Mouse (Mus musculus) E14TG2a.4 (cell line): ENCODE data around the gene Phxr2.
"Not testable (repeated sequence)": the region's sequence is repeated elsewhere in the genome, so short reads cannot be mapped to it uniquely, and the experiment has no call there.

Source experiments
- H3K27me3 ChIP-seq: 2 replicates; pipeline ENCODE4 v1.6.1; 2014; ENCODE audit warnings: low read length, control low read depth; ENCODE audit not compliant: insufficient read depth
- H3K36me3 ChIP-seq: 2 replicates; pipeline ENCODE4 v1.6.1; 2014; ENCODE audit warnings: low read length, control low read depth; ENCODE audit not compliant: insufficient read depth
- H3K4me1 ChIP-seq: replicated peaks from 2 replicates; pipeline ENCODE4 v1.6.1; 2014; ENCODE audit warnings: low read depth, low read length, control low read depth
- H3K4me3 ChIP-seq: replicated peaks from 2 replicates; pipeline ENCODE4 v1.5.1; 2014; ENCODE audit warnings: mild to moderate bottlenecking, low read length
- H3K9me3 ChIP-seq: 2 replicates; pipeline ENCODE4 v1.6.1; 2014; ENCODE audit warnings: low read length, control low read depth
- CTCF ChIP-seq: conservative IDR thresholded peaks from 2 replicates; pipeline ENCODE4 v1.5.1; 2014; ENCODE audit warnings: low read length
- NANOG ChIP-seq: IDR thresholded peaks from 2 replicates; pipeline ENCODE4 v1.6.1; 2014; ENCODE audit warnings: borderline replicate concordance, low read length, mixed read lengths
- POU5F1 ChIP-seq: IDR thresholded peaks from 2 replicates; pipeline ENCODE4 v1.6.1; 2014; ENCODE audit warnings: low read length, borderline replicate concordance

Gene Phxr2

DNA sequence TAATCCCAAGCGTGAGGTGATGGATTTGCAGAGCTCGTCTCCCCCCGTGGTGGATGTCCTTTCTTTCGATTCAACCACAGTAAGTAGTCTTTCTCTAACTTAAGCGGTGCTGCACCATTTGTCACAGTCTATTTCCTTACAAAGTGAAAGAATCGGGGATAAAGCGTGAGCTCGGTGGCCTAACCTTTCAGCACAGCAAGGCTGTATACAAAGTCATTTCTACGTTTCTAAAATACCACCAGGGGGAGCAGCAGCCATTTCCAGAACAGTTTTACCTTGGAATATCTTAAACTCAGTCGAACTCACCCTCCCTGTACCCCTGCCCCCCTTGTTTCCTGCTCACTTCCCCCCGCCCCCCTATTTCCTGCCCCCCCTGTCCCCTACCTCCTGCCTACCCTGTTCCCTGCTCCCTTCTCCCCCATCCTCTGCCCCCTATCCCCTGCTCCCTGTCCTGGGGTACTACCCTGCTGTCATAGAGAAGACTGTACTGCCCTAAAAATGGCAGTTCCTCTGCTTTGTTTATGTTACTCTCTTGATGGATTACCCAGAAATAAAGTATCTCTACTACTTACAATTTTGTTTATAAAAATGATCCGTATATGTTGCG lies 38.8 kb upstream of the Phxr2 start:
- H3K4me1 ChIP-seq = peaks cover 8% of the 10 kb centered on the region
- H3K27me3 ChIP-seq = no peaks in the 10 kb centered on the region
- H3K36me3 ChIP-seq = no peaks in the 10 kb centered on the region; the same call in 1 of the 2 replicates
- TF ChIP-seq NANOG (no peak), POU5F1 (no peak), CTCF (no peak; the same call in 1 of the 2 replicates)
- H3K4me3 ChIP-seq = no peak overlapping the region
- no peaks in the 10 kb centered on the region for H3K9me3 ChIP-seq

DNA sequence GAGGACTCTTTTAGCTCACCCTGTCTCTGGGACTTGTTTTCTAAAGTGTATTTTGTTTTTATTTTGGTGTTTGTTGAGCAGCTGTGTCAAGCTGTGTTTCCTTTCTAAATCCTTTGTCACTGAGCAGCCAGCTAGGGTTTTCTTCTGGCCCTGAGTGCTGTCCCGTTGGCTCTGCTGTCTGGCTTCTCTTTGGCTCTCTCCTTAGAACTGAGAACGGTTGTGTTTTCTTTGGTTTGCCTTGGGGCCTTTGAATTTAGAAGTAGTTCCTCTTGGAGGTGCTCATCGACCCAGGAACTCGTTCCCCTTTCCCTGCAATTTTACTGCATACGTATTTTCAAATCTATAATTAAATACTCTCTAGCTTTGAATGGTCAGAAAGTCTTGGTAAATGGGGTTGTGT lies 36.9 kb upstream of the Phxr2 start:
- H3K9me3 ChIP-seq = no peaks in the 10 kb centered on the region
- H3K4me1 ChIP-seq = peaks cover 5% of the 10 kb centered on the region; the same call in 1 of the 2 replicates
- TF ChIP-seq CTCF (no peak), NANOG (no peak), POU5F1 (no peak)
- no peaks in the 10 kb centered on the region; the same call in 1 of the 2 replicates for H3K36me3 ChIP-seq
- no peaks in the 10 kb centered on the region for H3K27me3 ChIP-seq
- H3K4me3 ChIP-seq = no peak overlapping the region

DNA sequence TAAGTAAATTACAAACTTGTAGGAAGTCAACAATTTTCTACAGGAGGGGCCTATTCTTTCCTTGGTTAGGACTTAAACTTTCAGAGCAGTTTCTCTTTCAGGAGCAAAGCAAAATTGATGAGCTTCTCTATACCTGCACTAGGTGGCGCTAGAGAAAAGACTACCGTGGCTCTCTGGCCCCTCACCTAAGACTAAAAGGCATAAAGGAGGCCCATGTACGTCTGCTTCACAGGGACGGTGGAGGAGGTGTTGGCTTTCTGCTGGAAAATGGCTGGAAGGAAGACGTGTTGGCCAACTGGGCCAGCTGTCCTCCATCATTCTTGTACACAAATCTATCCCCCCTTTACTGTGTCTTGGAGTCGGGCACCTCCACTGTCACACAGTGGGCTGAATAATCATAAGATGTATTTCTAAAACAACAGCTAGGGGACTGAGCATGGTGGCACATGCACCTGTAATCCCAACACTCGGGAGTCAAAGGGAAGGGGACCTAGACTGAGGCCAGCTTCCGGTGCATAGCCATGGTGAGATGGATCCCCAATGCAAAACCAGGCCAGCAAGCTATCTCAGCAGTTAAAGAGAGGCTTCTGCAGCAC lies 36.0 kb upstream of the Phxr2 start:
- H3K27me3 ChIP-seq = no peaks in the 10 kb centered on the region
- H3K36me3 ChIP-seq = no peaks in the 10 kb centered on the region; the same call in 1 of the 2 replicates
- no peak overlapping the region for H3K4me3 ChIP-seq
- no peaks in the 10 kb centered on the region for H3K9me3 ChIP-seq
- peaks cover 5% of the 10 kb centered on the region; the same call in 1 of the 2 replicates for H3K4me1 ChIP-seq
- TF ChIP-seq POU5F1 = no peak
- peak; percentile 75 for TF ChIP-seq CTCF

DNA sequence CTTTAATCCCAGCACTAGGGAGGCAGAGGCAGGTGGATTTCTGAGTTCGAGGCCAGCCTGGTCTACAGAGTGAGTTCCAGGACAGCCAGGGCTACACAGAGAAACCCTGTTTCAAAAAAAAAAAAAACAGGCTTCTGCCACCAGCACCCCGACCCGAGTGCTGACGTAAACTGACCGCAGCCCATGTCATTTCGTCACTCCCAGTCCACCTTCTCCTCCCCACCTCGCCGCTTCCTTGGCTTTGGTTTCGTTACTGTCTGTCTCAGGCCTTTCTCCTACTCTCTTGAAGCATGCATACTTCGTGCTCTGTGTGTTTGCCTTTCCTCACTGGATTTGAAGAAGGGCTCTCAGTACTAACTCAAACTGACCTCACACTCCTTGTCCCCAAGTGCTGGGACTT lies 31.6 kb upstream of the Phxr2 start:
- H3K4me3 ChIP-seq, H3K36me3 ChIP-seq, H3K27me3 ChIP-seq, H3K4me1 ChIP-seq, H3K9me3 ChIP-seq: not testable (repeated sequence)

GRCm38 (mm10) chr10:99156808-99157207 lies 30.7 kb upstream of the Phxr2 start:
- Histone ChIP-seq H3K36me3 (no peaks in the 10 kb centered on the region; the same call in 1 of the 2 replicates), H3K4me1 (no peaks in the 10 kb centered on the region), H3K27me3 (no peaks in the 10 kb centered on the region), H3K9me3 (no peaks in the 10 kb centered on the region), H3K4me3 (no peak overlapping the region)
- TF ChIP-seq POU5F1 (no peak), CTCF (no peak), NANOG (no peak)

DNA sequence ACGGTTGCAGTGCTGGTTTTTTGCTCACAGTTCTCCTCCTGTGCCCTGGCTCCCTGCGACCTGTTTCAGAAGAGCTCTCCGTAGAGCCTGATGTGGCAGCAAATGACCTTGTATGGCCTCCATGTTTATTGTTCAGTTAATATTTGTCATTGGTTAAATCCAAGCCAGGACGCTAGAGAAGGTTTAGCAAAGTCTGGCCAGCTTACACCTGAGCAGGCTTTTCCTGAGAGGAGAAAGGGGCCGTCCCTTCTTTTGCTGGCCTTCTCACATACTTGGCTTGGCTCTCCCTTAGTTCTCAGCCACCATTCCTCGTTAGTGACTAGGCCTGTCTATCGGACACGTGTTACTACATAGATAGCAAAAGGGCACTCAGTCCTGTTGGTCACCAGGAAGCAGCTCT lies 28.5 kb upstream of the Phxr2 start:
- H3K4me1 ChIP-seq = no peaks in the 10 kb centered on the region
- no peaks in the 10 kb centered on the region for H3K27me3 ChIP-seq
- H3K36me3 ChIP-seq = no peaks in the 10 kb centered on the region
- no peaks in the 10 kb centered on the region for H3K9me3 ChIP-seq
- no peak overlapping the region for H3K4me3 ChIP-seq
- TF ChIP-seq CTCF = no peak
- TF ChIP-seq POU5F1 = no peak
- no peak for TF ChIP-seq NANOG

GRCm38 (mm10) chr10:99152063-99152462 lies 25.9 kb upstream of the Phxr2 start:
- TF ChIP-seq POU5F1 (no peak), CTCF (peak; percentile 27; the same call in 1 of the 2 replicates), NANOG (no peak)
- no peak overlapping the region for H3K4me3 ChIP-seq
- 0 out of 2 replicates have a peak, but pooled peaks cover 3% of the 10 kb centered on the region for H3K36me3 ChIP-seq
- no peaks in the 10 kb centered on the region for H3K4me1 ChIP-seq
- no peaks in the 10 kb centered on the region for H3K27me3 ChIP-seq
- H3K9me3 ChIP-seq = no peaks in the 10 kb centered on the region

- no peaks in the 10 kb centered on the region for H3K27me3 ChIP-seq
- no peak overlapping the region for H3K4me3 ChIP-seq
- TF ChIP-seq CTCF (no peak), POU5F1 (no peak)
- H3K36me3 ChIP-seq = 0 out of 2 replicates have a peak, but pooled peaks cover 3% of the 10 kb centered on the region
- no peaks in the 10 kb centered on the region for H3K4me1 ChIP-seq
- H3K9me3 ChIP-seq = no peaks in the 10 kb centered on the region
These were observed 25.5 kb upstream of the Phxr2 start for GRCm38 (mm10) chr10:99151580-99151979.

DNA sequence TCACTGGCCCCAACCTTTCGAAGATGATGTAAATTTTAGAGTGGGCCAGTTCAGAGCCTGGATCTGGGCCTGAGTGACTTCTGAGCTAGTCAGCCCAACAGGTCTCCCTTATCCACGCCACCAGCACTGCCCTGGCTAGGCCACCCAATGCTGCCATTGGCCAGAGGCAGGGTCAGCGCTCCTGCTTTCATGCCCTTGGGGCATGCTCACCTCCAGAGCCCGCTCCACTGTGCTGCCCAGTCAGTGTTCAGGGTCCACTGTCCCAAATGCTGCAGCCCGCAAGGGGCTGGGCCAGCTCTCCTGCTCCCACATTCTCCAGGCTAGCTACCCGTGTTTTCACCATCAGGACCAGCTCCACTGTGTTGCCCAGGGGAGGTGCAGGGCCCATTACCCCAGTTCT lies 23.9 kb upstream of the Phxr2 start:
- no peaks in the 10 kb centered on the region for H3K27me3 ChIP-seq
- no peak overlapping the region for H3K4me3 ChIP-seq
- 0 out of 2 replicates have a peak, but pooled peaks cover 3% of the 10 kb centered on the region for H3K36me3 ChIP-seq
- no peaks in the 10 kb centered on the region for H3K4me1 ChIP-seq
- H3K9me3 ChIP-seq = no peaks in the 10 kb centered on the region
- TF ChIP-seq NANOG (no peak), CTCF (no peak), POU5F1 (no peak)
